Mouse (Mus musculus) E14TG2a.4 (cell line): ENCODE data around the gene Csf2rb.

ENCODE experiments used
- CTCF ChIP-seq: conservative IDR thresholded peaks from 2 replicates; pipeline ENCODE4 v1.5.1; 2014; ENCODE audit warnings: low read length
- POU5F1 ChIP-seq: IDR thresholded peaks from 2 replicates; pipeline ENCODE4 v1.6.1; 2014; ENCODE audit warnings: low read length, borderline replicate concordance

- TF ChIP-seq CTCF: no peak
- TF ChIP-seq POU5F1: no peak
Measured at GRCm38 (mm10) chr15:78287941-78288340, 37.6 kb upstream of the Csf2rb start.
